In the genomic region with DNA sequence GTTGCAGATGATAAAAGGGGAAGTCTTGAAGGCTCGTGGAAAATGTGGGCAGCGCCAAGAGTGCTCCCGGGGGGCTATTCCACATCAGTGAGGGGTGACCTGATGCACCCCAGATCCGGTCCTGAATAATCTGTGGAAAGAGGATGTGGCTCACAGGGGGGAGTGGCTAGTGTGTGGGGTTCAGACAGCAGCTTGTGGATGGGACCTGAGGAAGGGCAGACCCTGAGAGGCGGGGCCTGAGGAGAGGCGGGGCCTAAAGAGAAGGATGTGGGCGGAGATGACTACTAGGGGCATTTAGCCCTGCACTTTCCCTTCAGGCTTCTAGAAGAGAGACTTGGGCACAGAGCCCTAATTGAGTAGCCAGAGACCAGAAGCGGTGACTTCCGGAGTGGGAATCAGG, we compare ENCODE assay signal across 9 mouse cellular contexts. TPM values are rescaled to one million over a fixed set of nuclear protein-coding genes. Genes with fewer than 3 reads are reported as not detected.
DNase-seq lines count a peak whose midpoint lies in the region; ATAC-seq and TF ChIP-seq lines count a peak whose summit lies in the region.
"Had no signal": no experiment of that assay in that cellular context is flagged by ENCODE, and none has a peak within 500 bp of the region (broad histone marks: within the 10 kb centered on the region; RNA-seq: fewer than 3 reads in every experiment).

No protein-coding gene starts in this region.

- intact Hi-C loops in left cerebral cortex, adult 2 months (cut with DNase I): no loop called here

- no peak for ATAC-seq in hindbrain, embryonic 16.5 days

- 0 out of 2 replicates have a peak overlapping the region, but pooled peaks have one; percentile 16 for H3K27ac ChIP-seq in hindbrain, embryonic 10.5 days
- no peak overlapping the region for H3K27ac ChIP-seq in hindbrain, embryonic 16.5 days (ENCODE audit: low read depth, low read length)
- no peak overlapping the region for H3K27ac ChIP-seq in left cerebral cortex, adult 2 months
- H3K27ac ChIP-seq: liver, embryonic 14.5 days had no signal

- H3K4me2 ChIP-seq in hindbrain, embryonic 16.5 days (ENCODE audit: low read length): no peak overlapping the region

- peak overlapping the region; percentile 12 for H3K4me3 ChIP-seq in hindbrain, embryonic 10.5 days
- H3K4me3 ChIP-seq in hindbrain, embryonic 16.5 days (ENCODE audit: low read length): no peak overlapping the region
- H3K4me3 ChIP-seq in left cerebral cortex, adult 2 months: no peak overlapping the region

- WGBS in hindbrain, embryonic 10.5 days: 24% methylated on average over 9 of the region's 9 CpGs
- 26% methylated on average over 9 of the region's 9 CpGs for WGBS in hindbrain, embryonic 16.5 days

- TF ChIP-seq CTCF in left cerebral cortex, adult 2 months (IDR thresholded peaks at IDR 0.05): no peak

- DNase-seq in hindbrain, embryonic 10.5 days (ENCODE audit: low spot score): no peak
- peak; percentile 56 for DNase-seq in embryo, embryonic 11 days
- peak; percentile 67 for DNase-seq in kidney, adult 9 months
- DNase-seq in naive thymus-derived CD4-positive, alpha-beta T cell, adult 2 months (ENCODE audit: low read depth): peak; percentile 85
- no peak for DNase-seq in left cerebral cortex, adult 2 months (ENCODE audit: extremely low spot score in 1 of 2, low spot score in 2 of 2)
- DNase-seq in urinary bladder, adult 18-20 months (ENCODE audit: low spot score in 2 of 2): no peak
- DNase-seq in urinary bladder, postnatal 4 days (ENCODE audit: low spot score in 2 of 2): no peak

- H3K36me3 ChIP-seq in hindbrain, embryonic 10.5 days: no peaks in the 10 kb centered on the region
- H3K36me3 ChIP-seq in hindbrain, embryonic 16.5 days (ENCODE audit: control insufficient read depth, insufficient read depth, low read length): no peaks in the 10 kb centered on the region

- H3K4me1 ChIP-seq in hindbrain, embryonic 10.5 days (replicated peaks): peaks cover 29% of the 10 kb centered on the region
- H3K4me1 ChIP-seq in hindbrain, embryonic 16.5 days (ENCODE audit: control insufficient read depth, insufficient read depth, low read depth, low read length): no peaks in the 10 kb centered on the region

- no peaks in the 10 kb centered on the region for H3K9me3 ChIP-seq in hindbrain, embryonic 10.5 days
- H3K9me3 ChIP-seq in hindbrain, embryonic 16.5 days (ENCODE audit: control insufficient read depth, low read length): no peaks in the 10 kb centered on the region

- H3K9ac ChIP-seq in hindbrain, embryonic 16.5 days (ENCODE audit: low read depth, low read length): no peak overlapping the region
- H3K9ac ChIP-seq: liver, embryonic 14.5 days had no signal

- H3K27me3 ChIP-seq in hindbrain, embryonic 10.5 days (ENCODE audit: insufficient read depth, poor library complexity, severe bottlenecking): peaks cover 75% of the 10 kb centered on the region
- H3K27me3 ChIP-seq in hindbrain, embryonic 16.5 days (replicated peaks; ENCODE audit: control insufficient read depth, insufficient read depth, low read length): peaks cover 1% of the 10 kb centered on the region; the same call in 1 of the 2 replicates

RNA-seq across cellular contexts. Expression of gene Slc30a2, which starts 19.6 kb away (rescaled TPM):
- polyA plus RNA-seq in hindbrain, embryonic 10.5 days (2016; fragmentation: Nextera tagmentation; extraction: Ambion mirVana): 0.10 TPM in 1 of 2 replicates, not detected in the other
- polyA plus RNA-seq in hindbrain, embryonic 16.5 days (2015; fragmentation: Nextera tagmentation; extraction: Ambion mirVana): 0.17 and 0.25 TPM in 2 replicates
- not detected for total RNA-seq in left cerebral cortex, adult 2 months (2021)

RNA-seq across cellular contexts. Expression of gene Extl1, which starts 21.1 kb away (rescaled TPM):
- polyA plus RNA-seq in hindbrain, embryonic 10.5 days (2016; fragmentation: Nextera tagmentation; extraction: Ambion mirVana): 0.25 and 0.63 TPM in 2 replicates
- 0.65 and 0.66 TPM in 2 replicates for polyA plus RNA-seq in hindbrain, embryonic 16.5 days (2015; fragmentation: Nextera tagmentation; extraction: Ambion mirVana)
- 10 to 100 TPM; 46.7 to 48.9 TPM for total RNA-seq in left cerebral cortex, adult 2 months (2021)

RNA-seq across cellular contexts. Expression of gene Pafah2, which starts 33.5 kb away (rescaled TPM):
- polyA plus RNA-seq in hindbrain, embryonic 10.5 days (2016; fragmentation: Nextera tagmentation; extraction: Ambion mirVana): 7.9 and 9.5 TPM in 2 replicates
- polyA plus RNA-seq in hindbrain, embryonic 16.5 days (2015; fragmentation: Nextera tagmentation; extraction: Ambion mirVana): 7.8 and 8.5 TPM in 2 replicates
- total RNA-seq in left cerebral cortex, adult 2 months (2021): 1 to 10 TPM; 6.5 to 6.9 TPM

RNA-seq across cellular contexts. Expression of gene Trim63, which starts 47.7 kb away (rescaled TPM):
- 0.51 and 0.56 TPM in 2 replicates for polyA plus RNA-seq in hindbrain, embryonic 10.5 days (2016; fragmentation: Nextera tagmentation; extraction: Ambion mirVana)
- polyA plus RNA-seq in hindbrain, embryonic 16.5 days (2015; fragmentation: Nextera tagmentation; extraction: Ambion mirVana): 0.76 and 1.2 TPM in 2 replicates
- total RNA-seq in left cerebral cortex, adult 2 months (2021): under 1 TPM; 0.21 to 0.25 TPM

Comparison
In these comparisons a context has a peak if more than half of its experiments do, and no peak if none do; other contexts are left out.
1. DNase-seq: peak in embryo, embryonic 11 days (single experiment), kidney, adult 9 months (single experiment) and naive thymus-derived CD4-positive, alpha-beta T cell, adult 2 months (single experiment); none in hindbrain, embryonic 10.5 days (single experiment), left cerebral cortex, adult 2 months (0 of 2), urinary bladder, adult 18-20 months (0 of 2) and urinary bladder, postnatal 4 days (0 of 2).